Comparison of ENCODE assay signal across 8 mouse cellular contexts in the genomic region with DNA sequence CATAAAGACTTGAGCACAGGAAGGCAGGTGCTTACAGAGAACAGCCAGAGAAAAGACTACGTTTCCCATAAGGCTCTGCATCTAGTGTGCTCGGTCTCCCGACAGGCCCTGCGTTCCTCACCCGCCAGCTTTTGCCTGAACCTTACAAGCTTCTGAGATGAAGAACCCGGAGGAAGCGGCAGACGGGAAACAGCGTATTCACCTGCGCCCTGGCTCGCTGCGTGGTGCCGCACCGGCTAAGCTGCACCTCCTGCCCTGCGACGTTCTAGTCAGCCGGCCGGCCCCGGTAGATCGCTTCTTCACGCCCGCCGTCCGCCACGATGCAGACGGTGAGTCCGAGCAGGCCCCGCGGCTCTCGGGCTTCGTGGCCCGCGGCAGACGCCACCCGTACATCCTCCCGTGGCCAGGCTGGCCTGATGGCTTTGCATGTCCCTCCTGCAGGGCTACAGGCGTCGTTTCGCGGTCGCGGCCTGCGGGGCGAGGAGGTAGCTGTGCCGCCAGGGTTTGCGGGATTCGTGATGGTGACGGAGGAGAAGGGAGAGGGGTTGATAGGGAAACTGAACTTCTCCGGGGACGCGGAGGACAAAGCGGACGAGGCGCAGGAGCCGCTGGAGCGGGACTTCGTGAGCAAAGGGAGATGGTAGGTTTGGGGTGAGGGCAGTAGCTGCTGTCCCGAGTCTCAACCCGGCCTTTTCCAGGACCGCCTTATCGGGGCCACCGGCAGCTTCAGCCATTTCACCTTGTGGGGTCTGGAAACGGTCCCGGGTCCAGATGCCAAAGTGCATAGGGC. TPM values are rescaled to one million over a fixed set of nuclear protein-coding genes. Genes with fewer than 3 reads are reported as not detected.
DNase-seq lines count a peak whose midpoint lies in the region; ATAC-seq and TF ChIP-seq lines count a peak whose summit lies in the region.

TSS of gene Rnaseh2c (plus strand) at position 122 of the 790 bp plus-strand sequence.

- no peaks in the 10 kb centered on the region for H3K27me3 ChIP-seq in MEL (ENCODE audit: control insufficient read depth in 1 of 2, insufficient read depth in 2 of 2, low read length in 2 of 2)
- H3K27me3 ChIP-seq in forebrain, postnatal 0 days (ENCODE audit: insufficient read depth, low read length) = no peaks in the 10 kb centered on the region
- H3K27me3 ChIP-seq in lung, embryonic 15.5 days = no peaks in the 10 kb centered on the region

- H3K9ac ChIP-seq in MEL (ENCODE audit: control insufficient read depth, low read depth, low read length, poor library complexity, severe bottlenecking) = peak within 1 kb of the TSS; percentile 87
- peak within 1 kb of the TSS; percentile 78 for H3K9ac ChIP-seq in forebrain, postnatal 0 days
- peak within 1 kb of the TSS; percentile 87 for H3K9ac ChIP-seq in lung, embryonic 15.5 days

- H3K4me1 ChIP-seq in MEL (ENCODE audit: control insufficient read depth in 1 of 2, insufficient read depth in 2 of 2, low read length in 2 of 2) = peaks cover 0 to 9% of the 10 kb centered on the region in 2 experiments; a peak in 3 of 4 replicates
- H3K4me1 ChIP-seq in forebrain, postnatal 0 days (ENCODE audit: insufficient read depth) = peaks cover 6% of the 10 kb centered on the region; the same call in 1 of the 2 replicates
- peaks cover 19% of the 10 kb centered on the region for H3K4me1 ChIP-seq in lung, embryonic 15.5 days

- H3K4me3 ChIP-seq in MEL (ENCODE audit: control insufficient read depth in 1 of 2, insufficient read depth in 1 of 2, low read depth in 2 of 2, low read length in 2 of 2) = peak within 1 kb of the TSS; percentile 68 to 88
- H3K4me3 ChIP-seq in forebrain, postnatal 0 days (ENCODE audit: low read depth, low read length) = peak within 1 kb of the TSS; percentile 70
- H3K4me3 ChIP-seq in lung, embryonic 15.5 days = peak within 1 kb of the TSS; percentile 79

- TF ChIP-seq RAD21 in MEL (IDR thresholded peaks at IDR 0.05; ENCODE audit: low read depth, low read length) = no peak

- H3K36me3 ChIP-seq in MEL (ENCODE audit: control insufficient read depth in 1 of 2, insufficient read depth in 2 of 2, low read length in 2 of 2) = peaks cover 0 to 5% of the 10 kb centered on the region in 2 experiments; a peak in 2 of 4 replicates
- H3K36me3 ChIP-seq in forebrain, postnatal 0 days (ENCODE audit: insufficient read depth) = peaks cover 42% of the 10 kb centered on the region
- peaks cover 42% of the 10 kb centered on the region for H3K36me3 ChIP-seq in lung, embryonic 15.5 days

- under 1% methylated on average over 64 of the region's 64 CpGs for WGBS in forebrain, postnatal 0 days
- WGBS in lung, embryonic 15.5 days = under 1% methylated on average over 64 of the region's 64 CpGs

- no peak for TF ChIP-seq EP300 in MEL (IDR thresholded peaks at IDR 0.05; ENCODE audit: low read depth in 1 of 2, low read length in 2 of 2)

- peak within 1 kb of the TSS; percentile 72 for H3K27ac ChIP-seq in MEL (ENCODE audit: control insufficient read depth, low read depth, low read length)
- peak within 1 kb of the TSS; percentile 80 for H3K27ac ChIP-seq in forebrain, postnatal 0 days (ENCODE audit: low read depth, low read length)
- peak within 1 kb of the TSS; percentile 80 for H3K27ac ChIP-seq in lung, embryonic 15.5 days

- DNase-seq in MEL (ENCODE audit: low read depth, low spot score) = peak; percentile 94
- DNase-seq in cerebellum, adult 18-20 months = peak; percentile 81 to 87
- peak; percentile 87 for DNase-seq in forebrain, postnatal 0 days
- DNase-seq in heart, postnatal 4 days = peak; percentile 75
- peak; percentile 70 to 77 for DNase-seq in layer of hippocampus, adult 8-10 months (ENCODE audit: low spot score in 2 of 2)
- DNase-seq in ovary, postnatal 10 days (ENCODE audit: low spot score) = peak; percentile 43
- DNase-seq in thymus, postnatal 10 days (ENCODE audit: low spot score in 2 of 2) = peak; percentile 82 to 84

- TF ChIP-seq POLR2A in MEL (IDR thresholded peaks at IDR 0.05; ENCODE audit: control insufficient read depth in 1 of 2, insufficient read depth in 1 of 2, low read depth in 1 of 2, low read length in 2 of 2, poor library complexity in 1 of 2) = peak; percentile 88 to 95

- peak within 1 kb of the TSS; percentile 85 for H3K4me2 ChIP-seq in forebrain, postnatal 0 days (ENCODE audit: low read depth)
- H3K4me2 ChIP-seq in lung, embryonic 15.5 days = peak within 1 kb of the TSS; percentile 73

- no peak for TF ChIP-seq CTCF in MEL (IDR thresholded peaks at IDR 0.05 in 2 of 3, conservative IDR thresholded peaks at IDR 0.05 in 1 of 3; ENCODE audit: control insufficient read depth in 1 of 3, insufficient read depth in 1 of 3, low read depth in 2 of 3, low read length in 3 of 3, poor library complexity in 1 of 3, severe bottlenecking in 1 of 3)
- 0 out of 2 replicates have a peak, but pooled peaks have one; percentile 7 for TF ChIP-seq CTCF in forebrain, postnatal 0 days (IDR thresholded peaks at IDR 0.05; ENCODE audit: low read depth)

- H3K9me3 ChIP-seq in MEL (replicated peaks; ENCODE audit: insufficient read depth, low read length) = no peaks in the 10 kb centered on the region
- no peaks in the 10 kb centered on the region for H3K9me3 ChIP-seq in forebrain, postnatal 0 days (ENCODE audit: low read length)
- H3K9me3 ChIP-seq in lung, embryonic 15.5 days = no peaks in the 10 kb centered on the region

- H3K79me2 ChIP-seq in MEL (ENCODE audit: control insufficient read depth, insufficient read depth, low read length, poor library complexity) = peaks cover 12% of the 10 kb centered on the region

- peak; percentile 97 for ATAC-seq in forebrain, postnatal 0 days
- ATAC-seq in lung, embryonic 15.5 days (ENCODE audit: borderline replicate concordance, extremely low read depth, low FRiP score, low TSS enrichment) = peak; percentile 74; the same call in 1 of the 2 replicates

TF ChIP-seq in MEL, 35 proteins besides CTCF, POLR2A, EP300 and RAD21 (continues in another document):
- no peak for TF ChIP-seq JUND (IDR thresholded peaks at IDR 0.05; ENCODE audit: low read depth, low read length)
- TF ChIP-seq SMC3 (IDR thresholded peaks at IDR 0.05; ENCODE audit: low read depth, low read length) = no peak
- no peak for TF ChIP-seq TAL1 (IDR thresholded peaks at IDR 0.05; ENCODE audit: low read length)
- no peak for TF ChIP-seq E2F4 (IDR thresholded peaks at IDR 0.05; ENCODE audit: borderline replicate concordance, low read depth, low read length)
- no peak for TF ChIP-seq MYB (IDR thresholded peaks at IDR 0.05; ENCODE audit: low read depth, low read length)
- no peak for TF ChIP-seq GABPA (IDR thresholded peaks at IDR 0.05; ENCODE audit: low read depth, low read length)
- no peak for TF ChIP-seq ZMIZ1 (IDR thresholded peaks at IDR 0.05; ENCODE audit: low read depth, low read length)
- TF ChIP-seq ZKSCAN1 (IDR thresholded peaks at IDR 0.05; ENCODE audit: low read depth, low read length) = no peak
- 0 out of 2 replicates have a peak, but pooled peaks have one; percentile 58 for TF ChIP-seq MXI1 (IDR thresholded peaks at IDR 0.05; ENCODE audit: low read depth, low read length)
- no peak for TF ChIP-seq UBTF (IDR thresholded peaks at IDR 0.05; ENCODE audit: borderline replicate concordance, insufficient read depth, low read depth, low read length)
- TF ChIP-seq ETS1 (IDR thresholded peaks at IDR 0.05; ENCODE audit: low read depth, low read length) = 0 out of 2 replicates have a peak, but pooled peaks have one; percentile 4
- TF ChIP-seq USF1 (IDR thresholded peaks at IDR 0.05; ENCODE audit: low read depth, low read length) = no peak
- TF ChIP-seq RCOR1 (IDR thresholded peaks at IDR 0.05; ENCODE audit: low read depth, low read length) = no peak
- no peak for TF ChIP-seq CHD2 (IDR thresholded peaks at IDR 0.05; ENCODE audit: low read length)
- TF ChIP-seq MAZ (IDR thresholded peaks at IDR 0.05; ENCODE audit: low read depth, low read length) = no peak
- no peak for TF ChIP-seq POLR2AphosphoS5 (IDR thresholded peaks at IDR 0.05; ENCODE audit: borderline replicate concordance, low read depth, low read length)
- TF ChIP-seq KAT2A (conservative IDR thresholded peaks at IDR 0.05; ENCODE audit: low read depth, low read length) = peak; percentile 91
- TF ChIP-seq SIN3A (IDR thresholded peaks at IDR 0.05; ENCODE audit: low read length) = peak; percentile 91
- TF ChIP-seq POLR2AphosphoS2 (IDR thresholded peaks at IDR 0.05; ENCODE audit: low read length) = peak; percentile 72; the same call in 1 of the 2 replicates
- TF ChIP-seq BHLHE40 (IDR thresholded peaks at IDR 0.05; ENCODE audit: borderline replicate concordance, low read depth, low read length) = no peak
- peak; percentile 98 for TF ChIP-seq HCFC1 (IDR thresholded peaks at IDR 0.05; ENCODE audit: low read depth, low read length)
- no peak for TF ChIP-seq ZC3H11A (IDR thresholded peaks at IDR 0.05; ENCODE audit: low read depth, low read length)
- no peak for TF ChIP-seq USF2 (IDR thresholded peaks at IDR 0.05; ENCODE audit: borderline replicate concordance in 1 of 2, insufficient read depth in 1 of 2, low read depth in 1 of 2, low read length in 2 of 2)
- 0 out of 2 replicates have a peak, but pooled peaks have one; percentile 34 for TF ChIP-seq CHD1 (IDR thresholded peaks at IDR 0.05; ENCODE audit: low read depth, low read length)
- TF ChIP-seq MEF2A (IDR thresholded peaks at IDR 0.05; ENCODE audit: extremely low read depth, insufficient replicate concordance, low read depth, low read length, poor library complexity, severe bottlenecking) = no peak
- TF ChIP-seq MYC (IDR thresholded peaks at IDR 0.05; ENCODE audit: low read depth, low read length) = peak; percentile 90
- TF ChIP-seq NELFE (IDR thresholded peaks at IDR 0.05; ENCODE audit: low read depth, low read length) = peak; percentile 90
- no peak for TF ChIP-seq ZNF384 (IDR thresholded peaks at IDR 0.05; ENCODE audit: low read depth, low read length)
- peak; percentile 58; the same call in 1 of the 2 replicates for TF ChIP-seq TCF12 (IDR thresholded peaks at IDR 0.05; ENCODE audit: low read depth, low read length)
- TF ChIP-seq NRF1 (IDR thresholded peaks at IDR 0.05; ENCODE audit: insufficient read depth, low read depth, low read length, poor library complexity, severe bottlenecking) = 0 out of 2 replicates have a peak, but pooled peaks have one; percentile 29

RNA-seq across cellular contexts. Expression of gene Rnaseh2c, which starts in this region (rescaled TPM):
- 109 and 124 TPM in 2 replicates for total RNA-seq in MEL (2012; rRNA removed)
- polyA plus RNA-seq in MEL (2012; ENCODE audit: insufficient read depth in 1 of 2, insufficient read length in 2 of 2, low read depth in 1 of 2, low replicate concordance in 2 of 2, missing spikeins in 1 of 2) = 100 to 1,000 TPM in 1 of 2 experiments, not detected in 1; 165 TPM
- total RNA-seq in forebrain, postnatal 0 days (2014; rRNA removed) = 29.0 and 34.1 TPM in 2 replicates
- polyA plus RNA-seq in forebrain, postnatal 0 days (2015; fragmentation: Nextera tagmentation; extraction: Ambion mirVana) = 49.8 and 59.9 TPM in 2 replicates
- 10 to 100 TPM; 92.4 to 94.5 TPM for total RNA-seq in heart, postnatal 4 days (2021)
- 10 to 100 TPM; 58.8 to 96.9 (median 78.2) TPM for total RNA-seq in layer of hippocampus, adult 8-10 months (2022)
- polyA plus RNA-seq in lung, embryonic 15.5 days (2015; fragmentation: Nextera tagmentation; extraction: Ambion mirVana) = 143 and 153 TPM in 2 replicates

Comparison
In these comparisons a context has a peak if more than half of its experiments do, and no peak if none do; other contexts are left out.
1. Peak in every context shown above with its lines: DNase-seq, ATAC-seq, H3K4me3 ChIP-seq and H3K27ac ChIP-seq.
2. DNase-seq: peak in every context shown above with its lines; median percentile 94 in MEL; 87 in forebrain, postnatal 0 days; 84 in cerebellum, adult 18-20 months; 83 in thymus, postnatal 10 days; 75 in heart, postnatal 4 days; 74 in layer of hippocampus, adult 8-10 months; 43 in ovary, postnatal 10 days.